Mouse (Mus musculus): ENCODE data around the gene B230104I21Rik. TPM values are rescaled to one million over a fixed set of nuclear protein-coding genes. Genes with fewer than 3 reads are reported as not detected.

B230104I21Rik gene
- polyA plus RNA-seq, 1 experiment from 2014 or later, result 0.23 TPM

GRCm38 (mm10) chr4:154385208-154385607 is 49.3 kb downstream of the B230104I21Rik start:
- Histone ChIP-seq H3K27ac (no peak overlapping the region), H3K4me2 (no peak overlapping the region), H3K36me3 (replicated peaks) (no peaks in the 10 kb centered on the region), H3K9ac (no peak overlapping the region), H3K9me3 (no peaks in the 10 kb centered on the region), H3K4me3 (replicated peaks) (no peak overlapping the region), H3K4me1 (peaks cover 34% of the 10 kb centered on the region), H3K27me3 (0 out of 2 replicates have a peak, but pooled peaks cover 5% of the 10 kb centered on the region)
- no peak for ATAC-seq (ENCODE audit: low FRiP score)
- 65% methylated on average over 8 of the region's 8 CpGs for WGBS

DNA sequence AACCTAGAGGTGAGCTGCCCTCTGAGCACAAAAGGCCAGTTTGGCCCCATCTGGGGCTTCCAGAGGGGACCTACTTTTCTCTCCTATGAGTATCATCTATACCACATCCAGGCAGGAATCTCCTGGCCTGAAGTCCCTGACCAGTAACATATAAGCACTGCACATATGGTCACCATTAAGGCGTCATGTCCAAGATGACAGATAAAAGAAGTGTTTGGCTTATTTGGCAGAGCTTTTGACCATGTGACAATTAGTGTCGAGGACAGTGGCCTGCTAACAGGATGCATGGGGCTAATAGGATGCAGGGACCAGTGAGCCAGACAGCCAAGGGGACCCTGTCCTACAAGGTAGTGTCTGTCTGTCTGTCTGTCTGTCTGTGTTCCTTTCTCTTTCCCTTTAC is 50.0 kb downstream of the B230104I21Rik start:
- Histone ChIP-seq H3K27me3 (0 out of 2 replicates have a peak, but pooled peaks cover 5% of the 10 kb centered on the region), H3K4me1 (peaks cover 41% of the 10 kb centered on the region)
- 79% methylated on average over 2 of the region's 2 CpGs for WGBS

GRCm38 (mm10) chr4:154386810-154387209 is 50.9 kb downstream of the B230104I21Rik start:
- no peak for ATAC-seq (ENCODE audit: low FRiP score)

More for the DNA sequence above, 50.0 kb downstream of the B230104I21Rik start:
- H3K4me3 ChIP-seq (replicated peaks), result no peak overlapping the region
- ATAC-seq (ENCODE audit: low FRiP score), result no peak
- no peaks in the 10 kb centered on the region for H3K9me3 ChIP-seq
- H3K27ac ChIP-seq, result no peak overlapping the region
- H3K36me3 ChIP-seq (replicated peaks), result no peaks in the 10 kb centered on the region
- H3K9ac ChIP-seq, result no peak overlapping the region
- no peak overlapping the region for H3K4me2 ChIP-seq

GRCm38 (mm10) chr4:154389641-154390040 is 53.7 kb downstream of the B230104I21Rik start:
- H3K9me3 ChIP-seq, result no peaks in the 10 kb centered on the region
- no peaks in the 10 kb centered on the region for H3K36me3 ChIP-seq (replicated peaks)
- no peak for ATAC-seq (ENCODE audit: low FRiP score)
- no peak overlapping the region for H3K4me2 ChIP-seq
- no peak overlapping the region for H3K4me3 ChIP-seq (replicated peaks)
- H3K27ac ChIP-seq, result peak overlapping the region; percentile 88
- H3K9ac ChIP-seq, result no peak overlapping the region
- H3K27me3 ChIP-seq, result 0 out of 2 replicates have a peak, but pooled peaks cover 7% of the 10 kb centered on the region
- peaks cover 70% of the 10 kb centered on the region for H3K4me1 ChIP-seq
- WGBS, result 91% methylated on average over 2 of the region's 2 CpGs

More at GRCm38 (mm10) chr4:154386810-154387209, 50.9 kb downstream of the B230104I21Rik start:
- Histone ChIP-seq H3K9me3 (no peaks in the 10 kb centered on the region), H3K36me3 (replicated peaks) (no peaks in the 10 kb centered on the region), H3K4me1 (peaks cover 50% of the 10 kb centered on the region), H3K4me2 (no peak overlapping the region), H3K27me3 (0 out of 2 replicates have a peak, but pooled peaks cover 5% of the 10 kb centered on the region), H3K4me3 (replicated peaks) (no peak overlapping the region), H3K9ac (0 out of 2 replicates have a peak overlapping the region, but pooled peaks have one; percentile 17), H3K27ac (peak overlapping the region; percentile 19; the same call in 1 of the 2 replicates)
- WGBS, result 55% methylated on average over 8 of the region's 8 CpGs

DNA sequence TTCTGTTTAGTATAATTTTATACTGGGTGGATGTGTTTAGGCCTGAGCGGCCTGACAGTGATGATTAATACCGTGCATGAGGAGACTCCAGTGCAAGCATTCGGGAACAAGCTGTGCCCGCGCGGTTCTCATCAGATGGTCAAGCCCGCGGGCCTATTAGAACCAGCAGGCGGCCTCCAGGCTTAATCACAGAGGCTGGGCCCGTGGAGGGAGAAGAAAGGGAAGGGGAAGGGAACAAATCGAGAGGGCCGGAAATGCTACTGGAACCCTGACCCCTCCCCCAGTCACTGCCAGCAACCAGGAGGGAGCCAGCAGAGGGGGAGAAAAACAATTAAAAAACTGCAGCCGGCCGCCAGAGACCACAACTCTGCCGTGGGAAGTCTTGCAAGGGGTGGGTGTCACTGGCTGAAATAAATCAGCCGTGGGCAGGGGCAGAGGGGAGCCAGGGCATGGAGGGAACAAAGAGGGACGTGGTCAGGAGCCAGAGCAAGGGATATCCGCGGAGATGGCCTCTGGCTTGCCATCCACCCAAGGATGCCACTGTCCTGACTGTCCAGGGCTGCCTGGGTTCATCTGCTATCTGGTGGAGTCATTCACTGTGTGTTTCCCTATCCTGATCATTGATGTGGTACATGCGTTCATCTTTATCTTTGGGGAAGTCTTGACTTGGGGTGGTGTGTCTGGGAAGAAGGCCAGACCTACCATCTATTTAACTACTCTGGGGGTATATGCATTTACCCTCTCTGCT is 54.6 kb downstream of the B230104I21Rik start:
- H3K4me3 ChIP-seq (replicated peaks), result no peak overlapping the region
- peaks cover 67% of the 10 kb centered on the region for H3K4me1 ChIP-seq
- H3K27me3 ChIP-seq, result 0 out of 2 replicates have a peak, but pooled peaks cover 7% of the 10 kb centered on the region
- H3K36me3 ChIP-seq (replicated peaks), result no peaks in the 10 kb centered on the region
- H3K9me3 ChIP-seq, result no peaks in the 10 kb centered on the region
- no peak overlapping the region for H3K9ac ChIP-seq
- peak overlapping the region; percentile 88 for H3K27ac ChIP-seq
- peak overlapping the region; percentile 31 for H3K4me2 ChIP-seq
- peak; percentile 76 for ATAC-seq (ENCODE audit: low FRiP score)
- WGBS, result 7% methylated on average over 20 of the region's 20 CpGs

GRCm38 (mm10) chr4:154392641-154393040 is 56.7 kb downstream of the B230104I21Rik start:
- Histone ChIP-seq H3K9me3 (no peaks in the 10 kb centered on the region), H3K27me3 (0 out of 2 replicates have a peak, but pooled peaks cover 7% of the 10 kb centered on the region), H3K4me3 (replicated peaks) (no peak overlapping the region), H3K9ac (no peak overlapping the region), H3K4me2 (no peak overlapping the region), H3K27ac (peak overlapping the region; percentile 42; the same call in 1 of the 2 replicates), H3K36me3 (replicated peaks) (no peaks in the 10 kb centered on the region), H3K4me1 (peaks cover 50% of the 10 kb centered on the region)
- ATAC-seq (ENCODE audit: low FRiP score), result no peak
- 96% methylated on average over 1 of the region's 1 CpGs for WGBS

DNA sequence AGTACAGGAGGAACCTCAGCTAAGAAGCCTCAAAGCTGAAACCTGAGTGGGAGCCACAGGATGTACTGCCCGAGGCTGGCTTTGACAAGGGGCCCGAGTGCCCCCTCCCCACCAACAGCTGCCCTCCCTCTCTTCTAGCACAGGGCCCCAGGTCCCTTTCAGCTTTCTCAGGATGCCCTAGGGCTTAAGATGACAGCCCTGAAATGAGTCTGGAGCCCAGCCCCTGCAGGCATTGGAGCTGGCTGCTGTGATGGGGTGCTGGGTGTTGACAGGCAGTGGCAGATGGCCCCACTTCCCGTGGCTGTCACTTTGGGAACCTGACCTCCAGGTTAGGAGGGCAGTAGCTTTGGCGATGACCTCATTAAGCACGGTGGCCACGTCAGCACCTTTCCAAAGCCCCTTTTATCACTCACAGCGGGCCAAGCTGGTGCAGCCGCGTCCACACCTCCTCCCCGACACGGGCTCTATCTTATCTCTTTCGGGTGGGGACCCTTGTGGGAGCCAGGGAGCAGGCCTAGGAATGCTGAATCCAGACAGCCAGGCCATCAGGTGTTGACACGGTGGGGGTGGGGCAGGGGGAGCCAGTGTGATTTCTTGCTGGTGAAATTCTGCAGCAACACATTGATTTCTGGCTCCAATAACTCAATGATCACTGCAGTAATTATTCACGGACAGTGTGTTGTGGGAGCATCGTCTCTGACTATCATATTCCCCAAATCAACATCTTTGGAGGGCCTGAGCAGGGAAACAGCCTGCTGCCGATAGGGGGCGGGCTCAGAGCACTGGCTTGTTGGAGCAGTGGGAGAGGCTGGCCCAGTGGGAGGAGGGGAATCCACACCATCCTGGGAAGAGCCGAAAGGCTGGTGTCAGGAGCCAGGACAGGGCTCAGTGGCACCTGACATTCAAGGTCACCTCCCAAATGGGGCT is 57.5 kb downstream of the B230104I21Rik start:
- Histone ChIP-seq H3K9ac (no peak overlapping the region), H3K36me3 (replicated peaks) (no peaks in the 10 kb centered on the region), H3K4me3 (replicated peaks) (no peak overlapping the region), H3K4me2 (no peak overlapping the region), H3K27ac (peak overlapping the region; percentile 42; the same call in 1 of the 2 replicates), H3K27me3 (0 out of 2 replicates have a peak, but pooled peaks cover 5% of the 10 kb centered on the region), H3K9me3 (no peaks in the 10 kb centered on the region), H3K4me1 (peaks cover 49% of the 10 kb centered on the region)
- peak; percentile 42; the same call in 1 of the 2 replicates for ATAC-seq (ENCODE audit: low FRiP score)
- whole genome bisulfite sequencing, result 31% methylated on average over 18 of the region's 18 CpGs

- Histone ChIP-seq H3K4me3 (replicated peaks) (no peak overlapping the region), H3K27ac (peak overlapping the region; percentile 36; the same call in 1 of the 2 replicates), H3K27me3 (0 out of 2 replicates have a peak, but pooled peaks cover 2% of the 10 kb centered on the region), H3K36me3 (replicated peaks) (no peaks in the 10 kb centered on the region), H3K4me2 (no peak overlapping the region), H3K9ac (no peak overlapping the region), H3K4me1 (peaks cover 49% of the 10 kb centered on the region), H3K9me3 (no peaks in the 10 kb centered on the region)
- 0 out of 2 replicates have a peak, but pooled peaks have one; percentile 3 for ATAC-seq (ENCODE audit: low FRiP score)
- 42% methylated on average over 7 of the region's 7 CpGs for WGBS
Measured at GRCm38 (mm10) chr4:154394123-154394722, 58.3 kb downstream of the B230104I21Rik start.

- no peak overlapping the region for H3K9ac ChIP-seq
- ATAC-seq (ENCODE audit: low FRiP score), result no peak
- no peaks in the 10 kb centered on the region for H3K9me3 ChIP-seq
- H3K27ac ChIP-seq, result no peak overlapping the region
- H3K36me3 ChIP-seq (replicated peaks), result no peaks in the 10 kb centered on the region
- H3K27me3 ChIP-seq, result 0 out of 2 replicates have a peak, but pooled peaks cover 2% of the 10 kb centered on the region
- no peak overlapping the region for H3K4me3 ChIP-seq (replicated peaks)
- 77% methylated on average over 14 of the region's 14 CpGs for WGBS
- peaks cover 40% of the 10 kb centered on the region for H3K4me1 ChIP-seq
- H3K4me2 ChIP-seq, result no peak overlapping the region
Measured at GRCm38 (mm10) chr4:154396652-154397301, 60.9 kb downstream of the B230104I21Rik start.
